Mouse (Mus musculus): ENCODE measurements around the gene Tnip1. TPM values are rescaled to one million over a fixed set of nuclear protein-coding genes. Genes with fewer than 3 reads are reported as not detected.
A peak's percentile ranks its signal among the peaks of the same experiment; 100 is the strongest.

Gene Tnip1
- polyA plus RNA-seq, 1 experiment = 18.4 TPM

- TF ChIP-seq CTCF (IDR thresholded peaks at IDR 0.05; ENCODE audit: borderline replicate concordance, insufficient read depth, low read length) = peak; percentile 44; the same call in 1 of the 2 replicates
- TF ChIP-seq POLR2A (IDR thresholded peaks at IDR 0.05; ENCODE audit: low read depth, low read length) = no peak
- Histone ChIP-seq H3K4me3 (ENCODE audit: insufficient read depth, low read length) (no peak overlapping the region), H3K27ac (ENCODE audit: insufficient read depth, low read length) (no peak overlapping the region), H3K4me1 (ENCODE audit: control insufficient read depth, insufficient read depth, low read length) (peaks cover 3% of the 10 kb centered on the region; the same call in 1 of the 2 replicates)
These were observed 99.8 kb downstream of the Tnip1 start for GRCm38 (mm10) chr11:54862621-54863520.

GRCm38 (mm10) chr11:54861471-54862420 is 101.0 kb downstream of the Tnip1 start:
- Histone ChIP-seq H3K4me1 (ENCODE audit: control insufficient read depth, insufficient read depth, low read length) (0 out of 2 replicates have a peak, but pooled peaks cover 3% of the 10 kb centered on the region), H3K4me3 (ENCODE audit: insufficient read depth, low read length) (no peak overlapping the region), H3K27ac (ENCODE audit: insufficient read depth, low read length) (no peak overlapping the region)
- no peak for TF ChIP-seq CTCF (IDR thresholded peaks at IDR 0.05; ENCODE audit: borderline replicate concordance, insufficient read depth, low read length)
- no peak for TF ChIP-seq POLR2A (IDR thresholded peaks at IDR 0.05; ENCODE audit: low read depth, low read length)

Other genes starting within 250 kb of the Tnip1 start
- 37.1 and 38.4 TPM in 2 replicates for gene Cdc42se2, start 175.2 kb downstream of the Tnip1 start, polyA plus RNA-seq (2011; ENCODE audit: insufficient read length, low read depth, missing spikeins)
- 8.7 and 15.9 TPM in 2 replicates for gene Lyrm7, start 102.0 kb downstream of the Tnip1 start, polyA plus RNA-seq (2011; ENCODE audit: insufficient read length, low read depth, missing spikeins)
- gene Hint1, start 96.5 kb downstream of the Tnip1 start, polyA plus RNA-seq (2011; ENCODE audit: insufficient read length, low read depth, missing spikeins) = 330 and 372 TPM in 2 replicates
- 58.7 and 65.8 TPM in 2 replicates for gene Gpx3, start 60.5 kb downstream of the Tnip1 start, polyA plus RNA-seq (2011; ENCODE audit: insufficient read length, low read depth, missing spikeins)
- 288 and 364 TPM in 2 replicates for gene Anxa6, start 70.5 kb upstream of the Tnip1 start, polyA plus RNA-seq (2011; ENCODE audit: insufficient read length, low read depth, missing spikeins)
- 0.43 and 0.61 TPM in 2 replicates for gene Ccdc69, start 115.2 kb upstream of the Tnip1 start, polyA plus RNA-seq (2011; ENCODE audit: insufficient read length, low read depth, missing spikeins)
- 16.9 and 20.6 TPM in 2 replicates for gene Gm2a, start 135.2 kb upstream of the Tnip1 start, polyA plus RNA-seq (2011; ENCODE audit: insufficient read length, low read depth, missing spikeins)
- not detected in 2 replicates for gene Slc36a3, start 188.8 kb upstream of the Tnip1 start, polyA plus RNA-seq (2011; ENCODE audit: insufficient read length, low read depth, missing spikeins)
- not detected in 2 replicates for gene Slc36a2, start 222.2 kb upstream of the Tnip1 start, polyA plus RNA-seq (2011; ENCODE audit: insufficient read length, low read depth, missing spikeins)
- gene Slc36a1, start 241.4 kb upstream of the Tnip1 start, polyA plus RNA-seq (2011; ENCODE audit: insufficient read length, low read depth, missing spikeins) = 15.4 and 15.7 TPM in 2 replicates